Mouse (Mus musculus) stomach, postnatal 0 days (tissue): Measurements from ENCODE around the gene Plscr3.
A peak's percentile ranks its signal among the peaks of the same experiment; 100 is the strongest.

Source experiments
- CTCF ChIP-seq: IDR thresholded peaks from 2 replicates; pipeline ENCODE4 v1.5.1; 2016; ENCODE audit warnings: antibody characterized with exemption, low read depth, mild to moderate bottlenecking, moderate library complexity
- EP300 ChIP-seq: optimal IDR thresholded peaks from 2 replicates; pipeline ENCODE3; 2016; ENCODE audit warnings: antibody characterized with exemption

DNA sequence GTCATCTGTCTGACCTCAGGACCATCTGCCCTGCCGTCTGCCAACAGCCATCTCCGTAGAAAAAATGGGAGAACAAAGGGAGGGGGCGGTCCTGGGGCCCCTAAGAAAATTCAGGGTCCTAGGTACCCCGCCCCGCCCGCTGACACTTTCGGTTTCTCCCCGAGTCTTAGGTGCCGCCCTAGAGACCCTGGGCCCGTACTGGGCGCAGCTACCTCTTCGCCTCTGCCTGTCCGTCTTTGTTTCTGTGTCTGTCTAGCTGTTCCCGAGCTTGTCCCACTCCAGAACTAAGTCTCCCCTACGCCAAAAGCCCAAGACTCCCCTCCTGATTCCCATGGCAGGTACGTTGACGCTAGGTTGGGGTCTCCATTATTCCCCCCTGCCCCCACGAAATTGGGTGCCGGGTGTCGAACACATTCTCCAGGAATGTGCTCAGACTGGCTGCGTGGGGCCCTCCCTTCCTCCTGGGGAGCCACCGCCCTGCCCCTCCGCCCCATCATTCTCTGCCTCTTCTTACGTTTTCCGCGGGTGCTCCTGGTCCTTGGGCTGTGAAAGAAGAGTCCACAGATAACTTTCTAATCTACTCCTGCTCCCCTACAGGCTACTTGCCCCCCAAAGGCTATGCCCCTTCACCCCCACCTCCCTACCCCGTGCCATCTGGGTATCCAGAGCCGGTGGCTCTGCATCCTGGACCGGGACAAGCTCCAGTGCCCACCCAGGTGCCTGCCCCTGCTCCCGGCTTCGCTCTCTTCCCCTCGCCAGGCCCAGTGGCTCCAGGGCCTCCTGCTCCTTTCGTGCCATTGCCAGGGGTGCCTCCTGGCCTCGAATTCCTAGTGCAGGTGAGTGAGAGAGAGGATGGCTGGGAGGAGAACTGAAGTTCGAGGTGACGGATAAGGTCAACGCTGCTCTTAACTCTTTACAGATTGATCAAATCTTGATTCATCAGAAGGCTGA, 837 bp downstream of the Plscr3 start:
- no peak for TF ChIP-seq CTCF
- TF ChIP-seq EP300 = peak; percentile 50
